Mouse (Mus musculus): Measurements from ENCODE around the gene Adora3. TPM values are rescaled to one million over a fixed set of nuclear protein-coding genes. Genes with fewer than 3 reads are reported as not detected.
A peak's percentile ranks its signal among the peaks of the same experiment; 100 is the strongest.

The Adora3 gene
- polyA plus RNA-seq, 1 experiment from 2014 or later = 0.33 TPM

DNA sequence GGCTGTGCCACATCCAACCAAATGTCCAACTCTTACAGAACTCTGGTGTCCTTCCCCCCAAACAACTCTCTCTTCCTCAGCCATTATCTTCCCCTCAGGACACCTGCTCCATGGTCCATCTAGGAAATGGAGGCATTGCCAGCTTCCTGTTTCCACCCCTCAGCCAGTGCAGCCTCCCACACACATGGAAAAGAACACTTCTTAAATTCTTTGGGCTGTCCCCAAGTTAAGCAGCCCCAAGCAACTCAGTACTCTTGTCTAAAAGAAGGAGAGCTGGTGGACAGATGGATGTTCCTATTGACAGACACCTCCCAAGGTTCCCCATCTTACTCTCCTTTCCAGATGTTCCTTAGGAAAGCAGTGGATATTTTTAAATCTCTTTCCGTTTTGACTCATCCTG, 6.5 kb upstream of the Adora3 start:
- 71% methylated on average over 1 of the region's 1 CpGs for WGBS
- Histone ChIP-seq H3K9me3 (ENCODE audit: control insufficient read depth, low read depth, low read length) (no peaks in the 10 kb centered on the region), H3K4me2 (replicated peaks; ENCODE audit: low read depth, low read length) (no peak overlapping the region), H3K9ac (replicated peaks; ENCODE audit: low read depth, low read length) (no peak overlapping the region), H3K36me3 (ENCODE audit: control insufficient read depth, insufficient read depth, low read length) (no peaks in the 10 kb centered on the region), H3K27me3 (ENCODE audit: control insufficient read depth, insufficient read depth, low read length) (no peaks in the 10 kb centered on the region), H3K4me3 (ENCODE audit: low read depth, low read length) (no peak overlapping the region), H3K27ac (ENCODE audit: low read length) (peak overlapping the region; percentile 36; the same call in 1 of the 2 replicates), H3K4me1 (ENCODE audit: control insufficient read depth, insufficient read depth, low read length) (peaks cover 2% of the 10 kb centered on the region; the same call in 1 of the 2 replicates)
- no peak for ATAC-seq (ENCODE audit: insufficient number of reproducible peaks, insufficient read depth, low FRiP score, low read depth)

- no peak overlapping the region for H3K9ac ChIP-seq (replicated peaks; ENCODE audit: low read depth, low read length)
- no peak overlapping the region for H3K4me2 ChIP-seq (replicated peaks; ENCODE audit: low read depth, low read length)
- H3K4me3 ChIP-seq (ENCODE audit: low read depth, low read length) = no peak overlapping the region
- ATAC-seq (ENCODE audit: insufficient number of reproducible peaks, insufficient read depth, low FRiP score, low read depth) = peak; percentile 42; the same call in 1 of the 2 replicates
- no peaks in the 10 kb centered on the region for H3K27me3 ChIP-seq (ENCODE audit: control insufficient read depth, insufficient read depth, low read length)
- no peaks in the 10 kb centered on the region for H3K36me3 ChIP-seq (ENCODE audit: control insufficient read depth, insufficient read depth, low read length)
- H3K27ac ChIP-seq (ENCODE audit: low read length) = peak overlapping the region; percentile 45; the same call in 1 of the 2 replicates
- H3K4me1 ChIP-seq (ENCODE audit: control insufficient read depth, insufficient read depth, low read length) = peaks cover 2% of the 10 kb centered on the region; the same call in 1 of the 2 replicates
- WGBS = 62% methylated on average over 9 of the region's 9 CpGs
- H3K9me3 ChIP-seq (ENCODE audit: control insufficient read depth, low read depth, low read length) = no peaks in the 10 kb centered on the region
Observed at GRCm38 (mm10) chr3:105865122-105865521, 5.5 kb upstream of the Adora3 start.

- no peak overlapping the region for H3K4me3 ChIP-seq (ENCODE audit: low read depth, low read length)
- no peak for ATAC-seq (ENCODE audit: insufficient number of reproducible peaks, insufficient read depth, low FRiP score, low read depth)
- no peak overlapping the region for H3K27ac ChIP-seq (ENCODE audit: low read length)
- H3K27me3 ChIP-seq (ENCODE audit: control insufficient read depth, insufficient read depth, low read length) = no peaks in the 10 kb centered on the region
- no peak overlapping the region for H3K4me2 ChIP-seq (replicated peaks; ENCODE audit: low read depth, low read length)
- H3K9ac ChIP-seq (replicated peaks; ENCODE audit: low read depth, low read length) = no peak overlapping the region
- H3K9me3 ChIP-seq (ENCODE audit: control insufficient read depth, low read depth, low read length) = no peaks in the 10 kb centered on the region
- 59% methylated on average over 2 of the region's 2 CpGs for WGBS
- H3K4me1 ChIP-seq (ENCODE audit: control insufficient read depth, insufficient read depth, low read length) = peaks cover 9% of the 10 kb centered on the region; the same call in 1 of the 2 replicates
- H3K36me3 ChIP-seq (ENCODE audit: control insufficient read depth, insufficient read depth, low read length) = no peaks in the 10 kb centered on the region
Observed at GRCm38 (mm10) chr3:105868135-105868534, 2.5 kb upstream of the Adora3 start.

DNA sequence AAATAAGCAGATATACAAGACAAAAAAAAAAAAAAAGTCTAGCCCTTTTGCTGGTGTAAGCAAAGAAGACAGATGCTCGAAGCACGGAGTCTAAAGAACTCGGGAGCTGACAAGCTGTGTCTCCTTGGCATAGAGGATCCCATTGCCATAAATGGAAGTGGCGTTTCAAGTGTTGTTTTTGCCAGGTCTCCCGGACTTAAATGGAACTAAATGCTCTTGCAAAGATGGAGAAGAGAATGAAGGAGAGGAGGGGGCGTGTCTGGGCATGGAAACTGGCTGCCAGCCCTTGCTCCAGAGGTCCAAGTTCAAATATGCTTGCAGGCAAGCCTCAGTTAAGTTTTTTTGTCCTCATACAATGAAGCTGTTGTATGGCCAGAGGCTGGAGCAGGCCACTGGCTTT, 1.4 kb downstream of the Adora3 start:
- WGBS = 34% methylated on average over 6 of the region's 6 CpGs
- no peak overlapping the region for H3K4me2 ChIP-seq (replicated peaks; ENCODE audit: low read depth, low read length)
- peaks cover 9% of the 10 kb centered on the region; the same call in 1 of the 2 replicates for H3K4me1 ChIP-seq (ENCODE audit: control insufficient read depth, insufficient read depth, low read length)
- ATAC-seq (ENCODE audit: insufficient number of reproducible peaks, insufficient read depth, low FRiP score, low read depth) = no peak
- H3K36me3 ChIP-seq (ENCODE audit: control insufficient read depth, insufficient read depth, low read length) = no peaks in the 10 kb centered on the region
- H3K27ac ChIP-seq (ENCODE audit: low read length) = peak overlapping the region; percentile 53; the same call in 1 of the 2 replicates
- no peaks in the 10 kb centered on the region for H3K27me3 ChIP-seq (ENCODE audit: control insufficient read depth, insufficient read depth, low read length)
- no peak overlapping the region for H3K4me3 ChIP-seq (ENCODE audit: low read depth, low read length)
- H3K9ac ChIP-seq (replicated peaks; ENCODE audit: low read depth, low read length) = no peak overlapping the region
- H3K9me3 ChIP-seq (ENCODE audit: control insufficient read depth, low read depth, low read length) = no peaks in the 10 kb centered on the region

DNA sequence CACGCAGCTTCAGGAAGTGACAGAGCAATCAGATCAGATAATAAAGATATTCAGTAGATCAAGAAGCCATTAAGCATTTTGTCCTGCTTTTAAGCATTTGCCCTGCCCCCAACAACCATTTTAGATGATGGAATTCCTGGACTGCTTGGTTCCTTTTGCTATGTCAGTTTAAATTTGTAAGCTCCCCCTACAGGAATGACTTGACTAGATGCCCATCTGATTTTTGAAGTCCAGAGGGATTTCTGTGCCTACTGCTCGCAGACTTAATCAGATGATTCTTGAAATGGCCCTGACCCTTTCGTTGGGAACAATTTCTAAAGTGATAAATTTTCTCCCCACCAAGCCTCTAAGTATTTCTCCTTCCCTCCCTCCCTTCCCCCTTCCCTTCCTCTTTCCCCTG, 1.9 kb downstream of the Adora3 start:
- H3K36me3 ChIP-seq (ENCODE audit: control insufficient read depth, insufficient read depth, low read length) = no peaks in the 10 kb centered on the region
- no peak overlapping the region for H3K9ac ChIP-seq (replicated peaks; ENCODE audit: low read depth, low read length)
- ATAC-seq (ENCODE audit: insufficient number of reproducible peaks, insufficient read depth, low FRiP score, low read depth) = no peak
- no peak overlapping the region for H3K4me2 ChIP-seq (replicated peaks; ENCODE audit: low read depth, low read length)
- WGBS = 39% methylated on average over 3 of the region's 3 CpGs
- no peak overlapping the region for H3K4me3 ChIP-seq (ENCODE audit: low read depth, low read length)
- H3K27me3 ChIP-seq (ENCODE audit: control insufficient read depth, insufficient read depth, low read length) = no peaks in the 10 kb centered on the region
- peak overlapping the region; percentile 53; the same call in 1 of the 2 replicates for H3K27ac ChIP-seq (ENCODE audit: low read length)
- H3K4me1 ChIP-seq (ENCODE audit: control insufficient read depth, insufficient read depth, low read length) = peaks cover 9% of the 10 kb centered on the region; the same call in 1 of the 2 replicates
- H3K9me3 ChIP-seq (ENCODE audit: control insufficient read depth, low read depth, low read length) = no peaks in the 10 kb centered on the region

- ATAC-seq (ENCODE audit: insufficient number of reproducible peaks, insufficient read depth, low FRiP score, low read depth) = no peak
- H3K9ac ChIP-seq (replicated peaks; ENCODE audit: low read depth, low read length) = no peak overlapping the region
- H3K4me1 ChIP-seq (ENCODE audit: control insufficient read depth, insufficient read depth, low read length) = peaks cover 6% of the 10 kb centered on the region; the same call in 1 of the 2 replicates
- 91% methylated on average over 6 of the region's 6 CpGs for WGBS
- no peaks in the 10 kb centered on the region for H3K27me3 ChIP-seq (ENCODE audit: control insufficient read depth, insufficient read depth, low read length)
- no peak overlapping the region for H3K4me3 ChIP-seq (ENCODE audit: low read depth, low read length)
- H3K4me2 ChIP-seq (replicated peaks; ENCODE audit: low read depth, low read length) = no peak overlapping the region
- H3K36me3 ChIP-seq (ENCODE audit: control insufficient read depth, insufficient read depth, low read length) = no peaks in the 10 kb centered on the region
- H3K9me3 ChIP-seq (ENCODE audit: control insufficient read depth, low read depth, low read length) = no peaks in the 10 kb centered on the region
- H3K27ac ChIP-seq (ENCODE audit: low read length) = no peak overlapping the region
Observed at GRCm38 (mm10) chr3:105873451-105874445, 3.1 kb downstream of the Adora3 start.

- peaks cover 6% of the 10 kb centered on the region; the same call in 1 of the 2 replicates for H3K4me1 ChIP-seq (ENCODE audit: control insufficient read depth, insufficient read depth, low read length)
- no peak overlapping the region for H3K4me3 ChIP-seq (ENCODE audit: low read depth, low read length)
- no peaks in the 10 kb centered on the region for H3K36me3 ChIP-seq (ENCODE audit: control insufficient read depth, insufficient read depth, low read length)
- no peaks in the 10 kb centered on the region for H3K9me3 ChIP-seq (ENCODE audit: control insufficient read depth, low read depth, low read length)
- ATAC-seq (ENCODE audit: insufficient number of reproducible peaks, insufficient read depth, low FRiP score, low read depth) = no peak
- H3K27ac ChIP-seq (ENCODE audit: low read length) = no peak overlapping the region
- 59% methylated on average over 5 of the region's 5 CpGs for WGBS
- H3K27me3 ChIP-seq (ENCODE audit: control insufficient read depth, insufficient read depth, low read length) = no peaks in the 10 kb centered on the region
- H3K4me2 ChIP-seq (replicated peaks; ENCODE audit: low read depth, low read length) = no peak overlapping the region
- H3K9ac ChIP-seq (replicated peaks; ENCODE audit: low read depth, low read length) = no peak overlapping the region
Observed at GRCm38 (mm10) chr3:105876022-105876421, 5.4 kb downstream of the Adora3 start.

DNA sequence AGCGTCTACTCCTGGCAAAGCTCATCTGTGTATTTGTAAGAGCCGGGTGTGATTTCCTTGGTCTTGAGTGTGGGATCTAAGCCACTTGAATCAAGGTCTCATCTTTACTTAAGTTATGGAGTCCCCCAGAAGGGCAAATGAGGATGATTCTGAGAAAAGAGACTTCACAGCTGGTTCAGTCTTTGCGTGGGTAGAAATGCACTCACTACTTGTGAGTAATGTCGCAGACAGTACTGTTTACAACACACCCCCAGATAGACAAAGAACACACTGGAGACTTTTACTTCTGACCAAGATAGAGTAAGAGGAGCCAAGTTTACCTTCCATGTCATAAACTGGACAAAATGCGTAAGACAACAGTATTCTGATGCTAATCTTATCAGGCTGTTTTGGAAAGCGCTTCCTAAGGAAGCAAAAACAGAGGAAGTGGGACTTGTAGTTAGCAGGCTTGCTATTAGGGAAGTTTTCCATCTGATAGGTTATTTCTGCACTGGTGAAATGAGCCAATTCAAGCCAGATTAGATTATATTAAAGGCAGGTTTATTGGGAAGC, 6.7 kb downstream of the Adora3 start:
- 77% methylated on average over 6 of the region's 6 CpGs for WGBS
- H3K4me2 ChIP-seq (replicated peaks; ENCODE audit: low read depth, low read length) = no peak overlapping the region

More for the DNA sequence above, 6.7 kb downstream of the Adora3 start:
- Histone ChIP-seq H3K4me3 (ENCODE audit: low read depth, low read length) (no peak overlapping the region), H3K27ac (ENCODE audit: low read length) (no peak overlapping the region), H3K27me3 (ENCODE audit: control insufficient read depth, insufficient read depth, low read length) (no peaks in the 10 kb centered on the region), H3K9me3 (ENCODE audit: control insufficient read depth, low read depth, low read length) (no peaks in the 10 kb centered on the region), H3K36me3 (ENCODE audit: control insufficient read depth, insufficient read depth, low read length) (no peaks in the 10 kb centered on the region), H3K4me1 (ENCODE audit: control insufficient read depth, insufficient read depth, low read length) (peaks cover 4% of the 10 kb centered on the region; the same call in 1 of the 2 replicates), H3K9ac (replicated peaks; ENCODE audit: low read depth, low read length) (no peak overlapping the region)
- ATAC-seq (ENCODE audit: insufficient number of reproducible peaks, insufficient read depth, low FRiP score, low read depth) = no peak
